Comparison of ENCODE assay signal across 7 mouse cellular contexts in genomic region chr4:110129518-110129917, GRCm38 (mm10).
A peak's percentile ranks its signal among the peaks of the same experiment; 100 is the strongest.
DNase-seq lines count a peak whose midpoint lies in the region; ATAC-seq and TF ChIP-seq lines count a peak whose summit lies in the region.

No protein-coding gene starts in this region.

- TF ChIP-seq CTCF in stomach, postnatal 0 days (IDR thresholded peaks at IDR 0.05; ENCODE audit: low read depth), result no peak

- no peak overlapping the region for H3K4me3 ChIP-seq in forebrain, embryonic 15.5 days
- no peak overlapping the region for H3K4me3 ChIP-seq in stomach, postnatal 0 days (ENCODE audit: low read depth, low read length)

- peaks cover 6% of the 10 kb centered on the region for H3K4me1 ChIP-seq in forebrain, embryonic 15.5 days
- no peaks in the 10 kb centered on the region for H3K4me1 ChIP-seq in stomach, postnatal 0 days (replicated peaks; ENCODE audit: control insufficient read depth, insufficient read depth)

- no peak overlapping the region for H3K4me2 ChIP-seq in forebrain, embryonic 15.5 days (replicated peaks)
- H3K4me2 ChIP-seq in stomach, postnatal 0 days (replicated peaks; ENCODE audit: low read depth), result no peak overlapping the region

- intact Hi-C loops in left cerebral cortex, postnatal 4 days (cut with DNase I), result no loop called here
- intact Hi-C loops in left cerebral cortex, postnatal 14 days (cut with DNase I), result no loop called here

- no peaks in the 10 kb centered on the region for H3K27me3 ChIP-seq in forebrain, embryonic 15.5 days
- H3K27me3 ChIP-seq in stomach, postnatal 0 days (ENCODE audit: control insufficient read depth, insufficient read depth, low read length), result no peaks in the 10 kb centered on the region

- H3K9ac ChIP-seq in forebrain, embryonic 15.5 days (replicated peaks), result no peak overlapping the region
- H3K9ac ChIP-seq in stomach, postnatal 0 days (ENCODE audit: low read length), result no peak overlapping the region

- ATAC-seq in forebrain, embryonic 15.5 days (replicated peaks), result peak; percentile 76
- peak; percentile 42; the same call in 1 of the 2 replicates for ATAC-seq in stomach, postnatal 0 days (ENCODE audit: low FRiP score, low TSS enrichment)

- peak overlapping the region; percentile 21; the same call in 1 of the 2 replicates for H3K27ac ChIP-seq in forebrain, embryonic 15.5 days (replicated peaks)
- H3K27ac ChIP-seq in stomach, postnatal 0 days (replicated peaks), result no peak overlapping the region

- TF ChIP-seq EP300 in stomach, postnatal 0 days (optimal IDR thresholded peaks at IDR 0.05), result no peak

- peak; percentile 45 for DNase-seq in left cerebral cortex, postnatal 4 days
- no peak for DNase-seq in left cerebral cortex, postnatal 14 days (ENCODE audit: low spot score in 2 of 2)
- peak; percentile 52 for DNase-seq in mesoderm, embryonic 11.5 days (ENCODE audit: low read depth, low spot score)
- no peak for DNase-seq in stomach, postnatal 0 days (ENCODE audit: low spot score)
- no peak for DNase-seq in thymus, postnatal 36 days
- DNase-seq in layer of hippocampus, adult 11-12 months (ENCODE audit: low spot score), result no peak

- 24% methylated on average over 3 of the region's 3 CpGs for WGBS in forebrain, embryonic 15.5 days
- WGBS in stomach, postnatal 0 days, result 59% methylated on average over 3 of the region's 3 CpGs

- no peaks in the 10 kb centered on the region for H3K36me3 ChIP-seq in forebrain, embryonic 15.5 days
- no peaks in the 10 kb centered on the region for H3K36me3 ChIP-seq in stomach, postnatal 0 days (ENCODE audit: control insufficient read depth, insufficient read depth, low read length)

- no peaks in the 10 kb centered on the region for H3K9me3 ChIP-seq in forebrain, embryonic 15.5 days
- H3K9me3 ChIP-seq in stomach, postnatal 0 days (ENCODE audit: control insufficient read depth, low read length), result no peaks in the 10 kb centered on the region

Comparison
In these comparisons a context has a peak if more than half of its experiments do, and no peak if none do; other contexts are left out.
1. DNase-seq: peak in left cerebral cortex, postnatal 4 days (single experiment) and mesoderm, embryonic 11.5 days (single experiment); none in left cerebral cortex, postnatal 14 days (0 of 2), stomach, postnatal 0 days (single experiment), thymus, postnatal 36 days (0 of 2) and layer of hippocampus, adult 11-12 months (single experiment).